27 mouse cellular contexts compared by ENCODE assay signal in genomic region chr2:31929664-31930063, GRCm38 (mm10). TPM values are rescaled to one million over a fixed set of nuclear protein-coding genes. Genes with fewer than 3 reads are reported as not detected.
DNase-seq lines count a peak whose midpoint lies in the region; ATAC-seq lines count a peak whose summit lies in the region.
"Had no signal": no experiment of that assay in that cellular context is flagged by ENCODE, and none has a peak within 500 bp of the region (broad histone marks: within the 10 kb centered on the region; RNA-seq: fewer than 3 reads in every experiment).

No protein-coding gene starts in this region.

- H3K4me1 ChIP-seq in hindbrain, embryonic 16.5 days (ENCODE audit: control insufficient read depth, insufficient read depth, low read depth, low read length) = no peaks in the 10 kb centered on the region
- H3K4me1 ChIP-seq: limb, embryonic 13.5 days; lung, embryonic 15.5 days had no signal

- no peak overlapping the region for H3K4me3 ChIP-seq in hindbrain, embryonic 16.5 days (ENCODE audit: low read length)
- H3K4me3 ChIP-seq: hindbrain, embryonic 13.5 days; layer of hippocampus, adult 2 months; left cerebral cortex, adult 2 months; limb, embryonic 13.5 days; lung, embryonic 15.5 days; neural tube, embryonic 13.5 days had no signal

- DNase-seq in 416B (ENCODE audit: low read depth) = peak; percentile 53
- DNase-seq in thymus, postnatal 14 days = peak; percentile 40
- DNase-seq in cerebellum, adult 18-20 months = no peak
- no peak for DNase-seq in gastrocnemius, postnatal 4 days (ENCODE audit: low spot score in 2 of 2)
- DNase-seq: adrenal gland, postnatal 36 days; cerebellum, adult 2 months; cerebellum, postnatal 14 days; gastrocnemius, postnatal 25 days; heart, postnatal 14 days; kidney, adult 18-20 months; kidney, postnatal 36 days; right cerebral cortex, postnatal 4 days had no signal

- H3K36me3 ChIP-seq in hindbrain, embryonic 16.5 days (ENCODE audit: control insufficient read depth, insufficient read depth, low read length) = no peaks in the 10 kb centered on the region
- H3K36me3 ChIP-seq: G1E; hindbrain, embryonic 13.5 days; limb, embryonic 13.5 days; lung, embryonic 15.5 days; neural tube, embryonic 13.5 days had no signal

- peak; percentile 96 for ATAC-seq in CD4-positive, CD25-positive, alpha-beta regulatory T cell, adult 4 months
- ATAC-seq in hematopoietic stem cell, adult 5-6 weeks (replicated peaks in 1 of 2; ENCODE audit: insufficient read depth in 1 of 2, low FRiP score in 2 of 2, low TSS enrichment in 1 of 2, low read depth in 1 of 2, poor library complexity in 2 of 2, severe bottlenecking in 2 of 2) = peak; percentile 59 to 64
- no peak for ATAC-seq in hindbrain, embryonic 16.5 days
- ATAC-seq: forebrain, embryonic 14.5 days; midbrain, embryonic 16.5 days had no signal

- 87% methylated on average over 3 of the region's 3 CpGs for WGBS in hindbrain, embryonic 16.5 days

- H3K9me3 ChIP-seq in hindbrain, embryonic 16.5 days (ENCODE audit: control insufficient read depth, low read length) = no peaks in the 10 kb centered on the region
- H3K9me3 ChIP-seq: G1E; hindbrain, embryonic 13.5 days; limb, embryonic 13.5 days; lung, embryonic 15.5 days; neural tube, embryonic 13.5 days had no signal

- no peak overlapping the region for H3K27ac ChIP-seq in hindbrain, embryonic 16.5 days (ENCODE audit: low read depth, low read length)
- H3K27ac ChIP-seq: hindbrain, embryonic 13.5 days; layer of hippocampus, adult 2 months; left cerebral cortex, adult 2 months; limb, embryonic 13.5 days; lung, embryonic 15.5 days; neural tube, embryonic 13.5 days had no signal

- H3K9ac ChIP-seq in hindbrain, embryonic 16.5 days (ENCODE audit: low read depth, low read length) = no peak overlapping the region
- H3K9ac ChIP-seq: hindbrain, embryonic 13.5 days; limb, embryonic 13.5 days; lung, embryonic 15.5 days; neural tube, embryonic 13.5 days had no signal

- no peaks in the 10 kb centered on the region for H3K27me3 ChIP-seq in hindbrain, embryonic 16.5 days (replicated peaks; ENCODE audit: control insufficient read depth, insufficient read depth, low read length)
- H3K27me3 ChIP-seq: limb, embryonic 13.5 days; lung, embryonic 15.5 days had no signal

- no peak overlapping the region for H3K4me2 ChIP-seq in hindbrain, embryonic 16.5 days (ENCODE audit: low read length)
- H3K4me2 ChIP-seq: hindbrain, embryonic 13.5 days; limb, embryonic 13.5 days; liver, embryonic 11.5 days; lung, embryonic 15.5 days; midbrain, embryonic 11.5 days; neural tube, embryonic 13.5 days had no signal

RNA-seq across cellular contexts. Expression of gene Aif1l, which starts 20.3 kb away (rescaled TPM):
- polyA plus RNA-seq in CD4-positive, CD25-positive, alpha-beta regulatory T cell, adult 4 months (2017; shearing (Covaris generic)) = under 1 TPM in 1 of 2 experiments, not detected in 1; 0.56 TPM
- total RNA-seq in hematopoietic stem cell, adult 5-6 weeks (2017) = 1.0 and 1.1 TPM in 2 replicates
- polyA plus RNA-seq in hindbrain, embryonic 16.5 days (2015; fragmentation: Nextera tagmentation; extraction: Ambion mirVana) = 23.0 and 23.3 TPM in 2 replicates
- total RNA-seq in gastrocnemius, postnatal 4 days (2021) = 10 to 100 TPM; 21.6 to 25.8 TPM
- total RNA-seq: megakaryocyte, adult 5-6 weeks had no signal
- polyA plus RNA-seq: G1E had no signal

RNA-seq across cellular contexts. Expression of gene Lamc3, which starts 42.6 kb away (rescaled TPM):
- polyA plus RNA-seq in CD4-positive, CD25-positive, alpha-beta regulatory T cell, adult 4 months (2017; shearing (Covaris generic)) = not detected
- total RNA-seq in hematopoietic stem cell, adult 5-6 weeks (2017) = not detected in 2 replicates
- 3.2 and 5.8 TPM in 2 replicates for polyA plus RNA-seq in hindbrain, embryonic 16.5 days (2015; fragmentation: Nextera tagmentation; extraction: Ambion mirVana)
- total RNA-seq in gastrocnemius, postnatal 4 days (2021) = under 1 TPM; 0.12 to 0.13 TPM
- total RNA-seq: G1E; megakaryocyte, adult 5-6 weeks had no signal
- polyA plus RNA-seq: G1E had no signal

RNA-seq across cellular contexts. Expression of gene Nup214, which starts 44.6 kb away (rescaled TPM):
- polyA plus RNA-seq in CD4-positive, CD25-positive, alpha-beta regulatory T cell, adult 4 months (2017; shearing (Covaris generic)) = 100 to 1,000 TPM in 1 of 2 experiments, 10 to 100 TPM in 1; 87.6 to 102 TPM
- total RNA-seq in hematopoietic stem cell, adult 5-6 weeks (2017) = 35.2 and 76.3 TPM in 2 replicates
- 51.7 and 54.7 TPM in 2 replicates for polyA plus RNA-seq in hindbrain, embryonic 16.5 days (2015; fragmentation: Nextera tagmentation; extraction: Ambion mirVana)
- total RNA-seq in gastrocnemius, postnatal 4 days (2021) = 10 to 100 TPM; 38.9 to 43.3 TPM

Comparison
In these comparisons a context has a peak if more than half of its experiments do, and no peak if none do; other contexts are left out.
1. DNase-seq: peak in 416B (single experiment) and thymus, postnatal 14 days (single experiment); none in cerebellum, adult 18-20 months (0 of 2) and gastrocnemius, postnatal 4 days (0 of 2).
2. RNA of gene Aif1l, which starts 20.3 kb away (total RNA-seq): 21.6 to 25.8 TPM in gastrocnemius, postnatal 4 days; 1.0 to 1.1 TPM in hematopoietic stem cell, adult 5-6 weeks; every median in the first group is over 10 times any median in the second.